Mouse (Mus musculus) lung, embryonic 14.5 days (tissue): ENCODE measurements around the gene Gabrb3. TPM values are rescaled to one million over a fixed set of nuclear protein-coding genes. Genes with fewer than 3 reads are reported as not detected.
A peak's percentile ranks its signal among the peaks of the same experiment; 100 is the strongest.

Source experiments
- ATAC-seq: fragments of 200-750 bp; cut with Nextera tagmentation; 2 replicates; pipeline ENCODE4 v1.8.0; 2017; ENCODE audit warnings: mild to moderate bottlenecking, moderate TSS enrichment, moderate library complexity; ENCODE audit not compliant: insufficient read depth
- DNase-seq: peaks from one replicate; pipeline ENCODE4 v3.0.0-alpha.2; 2015
- H3K27ac ChIP-seq: fragments of 300-500 bp; sonication (generic); 2 replicates; pipeline ENCODE4 v1.5.1; 2014; ENCODE audit warnings: low read depth, mild to moderate bottlenecking, moderate library complexity
- H3K27me3 ChIP-seq: fragments of 300-500 bp; sonication (generic); 2 replicates; pipeline ENCODE4 v1.6.1; 2014; ENCODE audit warnings: low read length, control low read depth; ENCODE audit not compliant: insufficient read depth
- H3K36me3 ChIP-seq: fragments of 300-500 bp; sonication (generic); 2 replicates; pipeline ENCODE4 v1.6.1; 2014; ENCODE audit warnings: control low read depth; ENCODE audit not compliant: insufficient read depth
- H3K4me1 ChIP-seq: fragments of 300-500 bp; sonication (generic); 2 replicates; pipeline ENCODE4 v1.6.1; 2014; ENCODE audit warnings: antibody characterized with exemption, control low read depth; ENCODE audit not compliant: insufficient read depth
- H3K4me2 ChIP-seq: fragments of 300-500 bp; sonication (generic); 2 replicates; pipeline ENCODE4 v1.6.1; 2014; ENCODE audit warnings: mild to moderate bottlenecking
- H3K4me3 ChIP-seq: fragments of 300-500 bp; sonication (generic); 2 replicates; pipeline ENCODE4 v1.5.1; 2014; ENCODE audit warnings: low read depth, low read length
- H3K9ac ChIP-seq: fragments of 300-500 bp; sonication (generic); 2 replicates; pipeline ENCODE4 v1.6.1; 2014
- H3K9me3 ChIP-seq: fragments of 300-500 bp; sonication (generic); 2 replicates; pipeline ENCODE4 v1.6.1; 2016; ENCODE audit warnings: low read depth, low read length, control low read depth
- CTCF ChIP-seq: IDR thresholded peaks from 2 replicates; pipeline ENCODE4 v1.5.1; 2016; ENCODE audit warnings: antibody characterized with exemption, low read depth
- WGBS: fragments of 180-500 bp; shearing (Covaris S2); extraction: QIAGEN DNeasy Blood & Tissue Kit; methylation state at CpG from one replicate; pipeline ENCODE4 v1.1.7; 2014; 5-methylcytosine and 5-hydroxymethylcytosine counted together
- polyA plus RNA-seq: library from polyadenylated mRNA; unstranded; fragments of >200 nt; fragmentation: Nextera tagmentation; extraction: Ambion mirVana; gene quantifications from 2 replicates; pipeline ENCODE4 v1.2.1, GENCODE M21; 2014

The Gabrb3 gene
- polyA plus RNA-seq, 1 experiment from 2014 or later: 0.53 TPM

DNA sequence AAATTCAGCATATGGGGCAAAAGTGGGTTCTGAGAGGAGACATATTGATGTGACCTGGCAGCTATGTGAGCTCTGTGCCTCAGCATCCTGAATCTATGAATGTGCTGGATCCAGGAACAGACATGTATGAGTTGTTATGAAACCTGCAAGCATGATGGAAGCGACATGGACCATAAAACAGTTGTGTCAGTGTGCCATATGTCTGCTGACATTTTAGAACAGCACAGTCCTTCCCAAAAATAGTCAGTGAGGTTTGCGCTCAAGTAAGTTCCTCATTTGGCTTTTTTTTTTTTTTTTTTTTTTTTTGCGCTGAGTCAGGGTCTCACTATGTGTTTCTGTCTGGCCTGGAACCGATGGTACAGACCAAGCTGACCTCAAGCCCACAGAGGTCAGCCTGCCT is 110.0 kb downstream of the Gabrb3 start:
- Histone ChIP-seq H3K36me3 (no peaks in the 10 kb centered on the region), H3K4me1 (no peaks in the 10 kb centered on the region), H3K27ac (no peak overlapping the region), H3K9ac (no peak overlapping the region), H3K4me2 (no peak overlapping the region), H3K9me3 (no peaks in the 10 kb centered on the region), H3K27me3 (no peaks in the 10 kb centered on the region), H3K4me3 (no peak overlapping the region)
- WGBS: 80% methylated on average over 4 of the region's 4 CpGs
- DNase-seq: no peak
- no peak for ATAC-seq
- TF ChIP-seq CTCF: no peak

DNA sequence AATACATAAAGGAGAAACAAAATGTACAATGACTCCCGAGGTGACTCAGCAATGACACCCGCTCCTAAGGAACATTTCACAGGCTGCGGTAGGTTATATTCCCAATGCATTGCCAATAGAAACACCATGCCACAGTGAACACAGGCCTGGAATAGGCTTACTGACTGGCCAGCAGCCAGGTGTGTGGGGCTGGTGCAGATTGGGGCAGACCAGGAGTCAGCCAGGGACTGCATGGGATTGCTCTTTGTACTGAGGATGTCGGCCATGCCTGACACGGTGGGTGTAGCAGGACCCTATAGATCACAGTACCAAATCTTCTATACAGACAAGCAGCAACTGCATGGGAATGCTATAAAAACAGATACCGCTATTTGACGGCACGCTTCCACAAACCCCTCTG is 110.5 kb downstream of the Gabrb3 start:
- no peak for TF ChIP-seq CTCF
- ATAC-seq (no peak), DNase-seq (no peak)
- H3K4me2 ChIP-seq: no peak overlapping the region
- no peaks in the 10 kb centered on the region for H3K4me1 ChIP-seq
- 91% methylated on average over 8 of the region's 8 CpGs for WGBS
- no peaks in the 10 kb centered on the region for H3K36me3 ChIP-seq
- no peaks in the 10 kb centered on the region for H3K27me3 ChIP-seq
- H3K9ac ChIP-seq: no peak overlapping the region
- H3K27ac ChIP-seq: no peak overlapping the region
- H3K9me3 ChIP-seq: no peaks in the 10 kb centered on the region
- no peak overlapping the region for H3K4me3 ChIP-seq

DNA sequence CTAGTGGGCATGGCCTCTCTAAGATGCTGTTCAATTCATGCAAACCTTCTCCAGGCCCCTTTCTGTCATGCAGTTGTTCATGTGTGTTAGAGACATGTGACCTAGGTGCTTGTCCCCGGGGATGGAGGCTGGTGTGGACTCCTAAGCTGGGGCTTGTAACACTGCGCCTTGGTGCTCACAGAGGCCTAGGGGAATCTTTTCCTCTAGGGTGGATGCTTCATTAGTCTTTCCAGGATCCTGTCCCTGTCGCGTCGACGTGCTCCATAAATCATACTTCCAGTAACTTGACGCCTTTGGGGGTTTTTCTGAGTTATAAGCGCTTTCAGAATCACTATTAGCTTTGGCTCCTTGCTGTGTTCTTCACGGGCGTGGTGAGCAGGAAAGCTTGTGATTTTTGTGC is 113.2 kb downstream of the Gabrb3 start:
- 59% methylated on average over 10 of the region's 10 CpGs for WGBS
- no peak for ATAC-seq
- no peak for TF ChIP-seq CTCF

DNA sequence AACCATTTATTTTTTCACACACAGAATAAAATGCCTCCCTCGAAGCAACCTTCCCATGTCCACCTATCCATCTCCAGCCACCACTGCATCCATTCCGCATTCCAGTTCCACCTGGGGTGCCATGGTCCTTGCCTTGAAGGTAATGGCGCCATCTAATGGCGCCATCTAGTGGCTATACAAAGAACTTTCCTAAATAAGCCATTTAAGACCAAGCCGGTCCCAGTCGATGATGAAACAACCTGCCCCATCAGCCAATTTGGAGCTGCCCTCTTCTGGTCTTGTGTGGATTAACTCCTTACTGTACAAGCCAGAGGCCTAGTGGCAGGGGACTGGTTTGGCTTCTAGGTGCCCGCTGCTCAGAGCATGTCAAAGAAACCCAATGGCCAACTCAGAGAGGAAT is 119.1 kb downstream of the Gabrb3 start:
- ATAC-seq: no peak
- WGBS: 17% methylated on average over 7 of the region's 7 CpGs
- Histone ChIP-seq H3K4me2 (no peak overlapping the region), H3K9me3 (no peaks in the 10 kb centered on the region), H3K4me3 (no peak overlapping the region), H3K36me3 (no peaks in the 10 kb centered on the region), H3K4me1 (no peaks in the 10 kb centered on the region), H3K27ac (no peak overlapping the region), H3K27me3 (no peaks in the 10 kb centered on the region), H3K9ac (no peak overlapping the region)
- TF ChIP-seq CTCF: peak; percentile 56
- peak; percentile 31 for DNase-seq

More for the DNA sequence above, 113.2 kb downstream of the Gabrb3 start:
- Histone ChIP-seq H3K36me3 (no peaks in the 10 kb centered on the region), H3K27ac (no peak overlapping the region), H3K27me3 (no peaks in the 10 kb centered on the region), H3K4me2 (no peak overlapping the region), H3K4me1 (no peaks in the 10 kb centered on the region), H3K9ac (no peak overlapping the region), H3K9me3 (no peaks in the 10 kb centered on the region), H3K4me3 (no peak overlapping the region)
- DNase-seq: no peak

DNA sequence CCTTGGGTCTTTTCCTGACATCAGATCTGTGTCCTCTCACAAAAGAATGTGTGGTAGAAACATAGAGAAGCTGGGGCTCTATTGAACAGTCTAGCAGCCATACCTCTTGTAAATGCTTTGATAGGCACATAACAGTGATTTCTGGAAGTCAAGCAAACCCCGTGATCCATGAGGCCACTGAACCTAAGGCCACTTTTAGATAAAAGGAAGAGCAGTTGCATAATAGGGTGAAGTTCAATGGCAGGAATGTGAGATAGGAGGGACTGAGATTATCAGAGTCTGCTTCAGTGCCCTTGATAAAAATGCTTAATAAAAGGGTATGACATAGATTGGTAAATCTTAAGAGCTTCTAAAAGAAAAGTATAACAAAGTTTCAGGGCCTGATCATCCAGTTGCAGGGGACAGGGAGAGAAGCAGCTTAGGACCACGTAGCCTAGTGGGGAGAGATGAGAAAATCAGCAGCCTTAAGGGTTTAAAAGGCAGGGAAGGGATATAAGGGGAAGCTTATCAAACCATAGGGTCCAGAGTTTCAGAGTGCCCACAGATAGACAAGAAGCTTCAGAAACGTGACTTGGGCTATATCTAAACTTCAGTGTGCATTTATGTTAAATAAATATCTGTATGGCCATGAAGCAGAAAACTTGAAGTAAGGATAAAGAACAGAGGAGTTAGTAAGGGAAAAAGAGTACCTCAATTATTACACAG is 141.4 kb downstream of the Gabrb3 start:
- Histone ChIP-seq H3K27ac (no peak overlapping the region), H3K27me3 (no peaks in the 10 kb centered on the region), H3K9ac (no peak overlapping the region), H3K4me1 (no peaks in the 10 kb centered on the region), H3K4me2 (no peak overlapping the region), H3K36me3 (no peaks in the 10 kb centered on the region), H3K9me3 (no peaks in the 10 kb centered on the region), H3K4me3 (no peak overlapping the region)
- DNase-seq: no peak
- TF ChIP-seq CTCF: no peak
- no peak for ATAC-seq
- 54% methylated on average over 3 of the region's 3 CpGs for WGBS

DNA sequence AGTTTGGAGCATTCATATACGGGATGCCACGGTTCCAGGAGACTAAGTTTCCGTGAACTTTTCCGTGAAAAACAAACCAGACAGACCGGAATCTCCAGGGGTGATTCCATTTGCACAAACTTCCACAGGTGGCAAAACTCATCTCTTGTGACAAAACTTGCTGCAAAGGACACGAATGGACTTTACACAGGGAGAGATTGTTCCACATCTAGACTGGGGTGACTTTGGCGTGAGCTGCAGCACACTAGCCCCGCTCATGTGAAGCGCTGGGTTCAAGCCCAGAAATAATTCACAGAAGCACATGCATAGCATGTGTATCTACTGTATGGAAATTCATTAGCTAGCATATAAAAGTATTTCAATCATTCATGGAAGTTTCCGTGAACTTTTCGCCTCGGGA is 144.9 kb downstream of the Gabrb3 start:
- H3K27ac ChIP-seq: no peak overlapping the region
- no peak overlapping the region for H3K9ac ChIP-seq
- no peak for TF ChIP-seq CTCF
- H3K4me3 ChIP-seq: no peak overlapping the region
- no peak for ATAC-seq
- H3K4me2 ChIP-seq: no peak overlapping the region
- H3K27me3 ChIP-seq: no peaks in the 10 kb centered on the region
- H3K36me3 ChIP-seq: no peaks in the 10 kb centered on the region
- no peak for DNase-seq
- H3K9me3 ChIP-seq: no peaks in the 10 kb centered on the region
- no peaks in the 10 kb centered on the region for H3K4me1 ChIP-seq
- 90% methylated on average over 12 of the region's 12 CpGs for WGBS

DNA sequence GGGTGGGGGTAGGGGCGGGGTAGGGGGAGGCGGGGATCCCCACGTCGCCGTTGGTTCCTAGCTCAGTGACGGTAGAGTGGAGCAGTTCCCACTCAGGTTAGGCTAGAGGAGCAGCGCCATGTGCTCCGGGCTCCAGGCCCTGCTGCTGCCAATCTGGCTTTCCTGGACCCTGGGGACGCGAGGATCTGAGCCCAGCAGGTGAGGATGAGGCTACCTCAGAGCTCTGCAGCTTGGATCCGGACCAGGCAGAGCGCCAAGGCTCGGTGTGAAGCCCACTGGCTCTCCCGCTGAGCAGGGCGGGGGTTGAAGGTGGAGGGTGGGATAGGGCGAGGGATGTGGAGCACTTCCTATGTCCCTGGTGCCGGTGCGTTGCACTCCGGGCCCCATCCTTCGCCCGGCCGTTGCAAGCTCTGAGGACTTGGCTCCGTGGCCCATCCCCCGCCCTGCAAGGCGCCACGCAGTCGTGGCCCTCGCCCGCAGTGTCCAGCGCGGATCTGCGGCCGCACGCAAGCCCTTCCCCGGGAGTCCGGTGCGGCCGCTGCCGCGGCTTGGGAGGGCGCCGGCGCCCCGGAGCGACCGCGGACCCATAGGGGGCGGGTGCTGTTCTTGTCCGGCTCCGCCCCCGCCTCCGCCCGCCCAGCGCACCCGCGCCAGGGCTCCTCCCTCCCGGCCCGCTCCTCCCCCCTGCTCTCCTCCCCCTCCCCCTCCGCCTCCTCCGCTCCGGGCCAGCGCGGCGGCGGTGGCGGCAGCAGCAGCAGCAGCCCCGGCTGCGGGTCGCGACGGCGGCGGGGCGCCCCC is 171.2 kb downstream of the Gabrb3 start:
- Histone ChIP-seq H3K4me3 (peak overlapping the region; percentile 55), H3K27ac (no peak overlapping the region), H3K9ac (peak overlapping the region; percentile 41), H3K9me3 (no peaks in the 10 kb centered on the region), H3K36me3 (no peaks in the 10 kb centered on the region), H3K4me2 (peak overlapping the region; percentile 94), H3K4me1 (no peaks in the 10 kb centered on the region), H3K27me3 (peaks cover 32% of the 10 kb centered on the region)
- ATAC-seq: peak; percentile 96
- under 1% methylated on average over 53 of the region's 74 CpGs for WGBS
- no peak for TF ChIP-seq CTCF
- DNase-seq: peak; percentile 77
